Mouse (Mus musculus) liver, adult 2 months (tissue): ENCODE results near the gene Ptprm. TPM values are rescaled to one million over a fixed set of nuclear protein-coding genes. Genes with fewer than 3 reads are reported as not detected.

ENCODE experiments used
- DNase-seq: peaks from one replicate; pipeline ENCODE4 v3.0.0-alpha.2; 2011; ENCODE audit warnings: low read depth, low spot score; ENCODE audit errors: extremely low read depth
- H3K27ac ChIP-seq: fragments of 200-500 bp; replicated peaks from 2 replicates; pipeline ENCODE4 v1.5.1; 2012; ENCODE audit warnings: low read depth, mild to moderate bottlenecking, control low read depth, inconsistent platforms, low read length; ENCODE audit not compliant: insufficient read depth
- H3K27me3 ChIP-seq: fragments of 200-500 bp; 2 replicates; pipeline ENCODE4 v1.6.1; 2012; ENCODE audit warnings: mild to moderate bottlenecking, moderate library complexity, low read length, inconsistent platforms; ENCODE audit not compliant: control insufficient read depth, insufficient read depth
- H3K36me3 ChIP-seq: fragments of 200-500 bp; 2 replicates; pipeline ENCODE4 v1.6.1; 2012; ENCODE audit warnings: low read length, inconsistent platforms; ENCODE audit not compliant: control insufficient read depth, insufficient read depth
- H3K4me1 ChIP-seq: fragments of 200-500 bp; 2 replicates; pipeline ENCODE4 v1.6.1; 2011; ENCODE audit warnings: low read length; ENCODE audit not compliant: control insufficient read depth, insufficient read depth
- H3K4me3 ChIP-seq: fragments of 200-500 bp; 2 replicates; pipeline ENCODE4 v1.5.1; 2011; ENCODE audit warnings: low read depth, mild to moderate bottlenecking, control low read depth, low read length, moderate library complexity; ENCODE audit not compliant: insufficient read depth
- H3K79me2 ChIP-seq: fragments of 200-500 bp; 2 replicates; pipeline ENCODE4 v1.6.1; 2012; ENCODE audit warnings: inconsistent platforms, mild to moderate bottlenecking, low read length, moderate library complexity; ENCODE audit not compliant: control insufficient read depth, insufficient read depth
- H3K9ac ChIP-seq: fragments of 200-500 bp; 2 replicates; pipeline ENCODE4 v1.6.1; 2012; ENCODE audit warnings: low read depth, mild to moderate bottlenecking, control low read depth, inconsistent platforms, low read length
- CTCF ChIP-seq: fragments of 200-500 bp; IDR thresholded peaks from 2 replicates; pipeline ENCODE4 v1.5.1; 2011; ENCODE audit warnings: low read depth, low read length, control low read depth
- POLR2A ChIP-seq: fragments of 200-500 bp; IDR thresholded peaks from 2 replicates; pipeline ENCODE4 v1.6.1; 2011; ENCODE audit warnings: low read length, control low read depth; ENCODE audit not compliant: insufficient read depth; ENCODE audit errors: extremely low read depth
- WGBS: fragments of 180-500 bp; shearing (Covaris S2); methylation state at CpG from one replicate; pipeline ENCODE4 v1.1.7; 2018; 5-methylcytosine and 5-hydroxymethylcytosine counted together
- polyA plus RNA-seq: library from polyadenylated mRNA; depleted of rRNA; stranded (reverse); fragments of >200 nt; gene quantifications from 2 replicates; pipeline ENCODE4 v1.2.3, GENCODE M21; 2012
- total RNA-seq: library from RNA; depleted of rRNA; stranded (reverse); fragments of >200 nt; gene quantifications from 2 replicates; pipeline ENCODE4 v1.2.3, GENCODE M21; 2014

The Ptprm gene
- total and polyA plus RNA-seq, 2 experiments: 0.78 to 3.3 TPM

GRCm38 (mm10) chr17:66779026-66779425 is 575.2 kb downstream of the Ptprm start:
- Histone ChIP-seq H3K4me1 (no peaks in the 10 kb centered on the region), H3K79me2 (no peaks in the 10 kb centered on the region), H3K4me3 (no peak overlapping the region), H3K27ac (no peak overlapping the region), H3K9ac (no peak overlapping the region), H3K36me3 (no peaks in the 10 kb centered on the region), H3K27me3 (no peaks in the 10 kb centered on the region)
- no peak for DNase-seq
- no peak for TF ChIP-seq POLR2A
- TF ChIP-seq CTCF: no peak
- 94% methylated on average over 1 of the region's 1 CpGs for WGBS

DNA sequence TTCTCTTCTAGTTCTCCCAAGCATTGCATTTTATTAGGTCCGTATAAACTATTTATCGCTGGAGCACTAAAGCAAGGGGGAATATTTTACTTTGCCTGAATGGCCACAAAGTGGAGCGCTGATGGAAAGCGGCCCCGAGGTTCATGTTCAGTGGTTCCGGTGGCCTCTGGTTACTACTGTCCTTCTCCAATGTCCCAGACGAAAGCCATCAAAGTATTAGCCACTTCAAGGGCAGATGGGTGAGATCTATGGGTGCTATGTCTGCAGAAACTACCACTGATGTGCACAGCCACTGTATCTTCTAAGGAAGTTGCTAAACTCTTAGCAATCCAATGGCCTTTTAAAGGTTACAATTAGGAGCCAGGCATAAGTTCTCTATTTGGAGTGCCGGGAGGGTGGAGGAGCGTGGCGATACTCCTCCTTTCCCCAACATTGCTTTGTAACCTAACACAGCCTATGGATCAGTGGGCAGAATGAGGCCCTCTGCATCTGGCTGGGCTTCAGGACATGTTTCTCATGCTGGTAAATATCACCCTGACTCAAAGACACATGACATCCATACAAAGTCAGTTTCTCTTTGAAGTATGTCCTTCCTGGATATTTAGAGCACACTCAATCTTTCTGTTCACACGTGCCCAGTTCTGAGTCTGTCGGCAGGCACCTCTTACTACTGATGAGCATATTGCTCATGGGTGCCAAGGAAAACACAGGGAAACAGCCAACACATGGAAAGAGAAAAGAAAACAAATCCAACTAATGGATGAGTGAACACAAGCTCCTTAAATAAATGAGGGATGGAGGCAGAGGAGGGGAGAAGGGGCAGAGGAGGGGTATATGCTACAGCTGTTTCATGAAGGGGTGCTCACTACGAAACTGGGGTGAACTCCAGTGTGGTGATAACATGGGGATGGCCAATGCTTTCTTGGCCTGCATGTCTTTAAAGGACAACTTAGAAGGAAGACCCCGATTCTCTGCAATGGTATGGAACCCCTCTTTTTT is 584.6 kb downstream of the Ptprm start:
- H3K4me1 ChIP-seq: no peaks in the 10 kb centered on the region
- H3K9ac ChIP-seq: no peak overlapping the region
- no peak overlapping the region for H3K4me3 ChIP-seq
- TF ChIP-seq POLR2A (no peak), CTCF (no peak)
- H3K27me3 ChIP-seq: no peaks in the 10 kb centered on the region
- DNase-seq: no peak
- H3K79me2 ChIP-seq: no peaks in the 10 kb centered on the region
- no peak overlapping the region for H3K27ac ChIP-seq
- 89% methylated on average over 14 of the region's 14 CpGs for WGBS
- H3K36me3 ChIP-seq: no peaks in the 10 kb centered on the region

GRCm38 (mm10) chr17:66768689-66769275 is 585.5 kb downstream of the Ptprm start:
- TF ChIP-seq POLR2A: no peak
- no peak for TF ChIP-seq CTCF
- Histone ChIP-seq H3K4me1 (no peaks in the 10 kb centered on the region), H3K9ac (no peak overlapping the region), H3K79me2 (no peaks in the 10 kb centered on the region), H3K27ac (no peak overlapping the region), H3K36me3 (no peaks in the 10 kb centered on the region), H3K4me3 (no peak overlapping the region), H3K27me3 (no peaks in the 10 kb centered on the region)
- no peak for DNase-seq
- 77% methylated on average over 11 of the region's 11 CpGs for WGBS

GRCm38 (mm10) chr17:66766166-66766565 is 588.1 kb downstream of the Ptprm start:
- 88% methylated on average over 6 of the region's 6 CpGs for WGBS
- DNase-seq: no peak

DNA sequence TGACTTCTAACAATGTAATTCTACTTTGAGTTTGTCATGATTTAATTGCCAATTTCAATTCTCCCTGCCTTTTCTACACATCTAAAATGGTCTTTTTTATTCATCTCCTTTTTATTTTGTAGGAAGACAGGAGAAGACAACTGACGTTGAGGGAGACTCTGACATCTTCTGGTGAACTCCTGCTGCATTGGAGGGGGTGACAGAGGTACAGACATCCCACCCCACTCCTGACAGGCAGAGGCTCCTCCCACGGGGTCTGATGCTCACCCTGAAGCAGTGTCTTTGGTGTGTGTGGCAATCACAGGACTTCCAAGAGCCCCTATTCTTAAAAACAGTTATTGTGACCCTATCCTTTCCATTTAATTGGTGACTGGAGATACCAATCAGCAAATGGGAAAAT is 589.8 kb downstream of the Ptprm start:
- no peaks in the 10 kb centered on the region for H3K4me1 ChIP-seq
- no peak overlapping the region for H3K4me3 ChIP-seq
- no peak for TF ChIP-seq CTCF
- no peak for TF ChIP-seq POLR2A
- H3K9ac ChIP-seq: no peak overlapping the region
- 54% methylated on average over 2 of the region's 2 CpGs for WGBS
- DNase-seq: no peak
- no peaks in the 10 kb centered on the region for H3K27me3 ChIP-seq
- H3K36me3 ChIP-seq: no peaks in the 10 kb centered on the region
- no peak overlapping the region for H3K27ac ChIP-seq
- H3K79me2 ChIP-seq: no peaks in the 10 kb centered on the region

More at GRCm38 (mm10) chr17:66766166-66766565, 588.1 kb downstream of the Ptprm start:
- Histone ChIP-seq H3K79me2 (no peaks in the 10 kb centered on the region), H3K4me3 (no peak overlapping the region), H3K9ac (no peak overlapping the region), H3K27ac (no peak overlapping the region), H3K4me1 (no peaks in the 10 kb centered on the region), H3K36me3 (no peaks in the 10 kb centered on the region), H3K27me3 (no peaks in the 10 kb centered on the region)
- no peak for TF ChIP-seq POLR2A
- TF ChIP-seq CTCF: no peak

DNA sequence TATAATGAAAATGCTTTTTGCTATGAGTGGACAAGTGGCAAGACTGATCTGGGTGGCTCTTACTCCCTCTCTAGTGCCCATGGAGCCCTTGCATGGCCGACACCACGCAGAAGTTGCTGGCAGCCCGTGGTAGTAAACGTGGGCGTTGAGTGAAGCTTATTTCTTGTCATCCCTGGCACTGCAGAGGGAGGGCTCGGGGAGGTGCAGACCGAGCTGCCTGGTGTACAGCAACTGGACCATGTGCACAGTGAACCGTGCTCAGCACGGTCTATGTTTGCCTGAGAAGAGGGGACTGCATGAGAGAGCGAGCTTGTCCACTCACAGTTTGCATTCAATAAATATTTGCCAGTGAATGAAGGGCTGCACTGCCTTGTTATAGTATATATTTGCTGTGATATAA is 591.5 kb downstream of the Ptprm start:
- no peak overlapping the region for H3K27ac ChIP-seq
- TF ChIP-seq CTCF: no peak
- H3K4me3 ChIP-seq: no peak overlapping the region
- no peaks in the 10 kb centered on the region for H3K27me3 ChIP-seq
- no peak for DNase-seq
- no peaks in the 10 kb centered on the region for H3K79me2 ChIP-seq
- WGBS: 89% methylated on average over 10 of the region's 10 CpGs
- H3K4me1 ChIP-seq: no peaks in the 10 kb centered on the region
- H3K36me3 ChIP-seq: no peaks in the 10 kb centered on the region
- no peak overlapping the region for H3K9ac ChIP-seq
